Mouse (Mus musculus): ENCODE measurements around the gene Csnk2b. TPM values are rescaled to one million over a fixed set of nuclear protein-coding genes. Genes with fewer than 3 reads are reported as not detected.

Gene Csnk2b
- polyA plus RNA-seq, 1 experiment from 2014 or later, result 246 TPM

DNA sequence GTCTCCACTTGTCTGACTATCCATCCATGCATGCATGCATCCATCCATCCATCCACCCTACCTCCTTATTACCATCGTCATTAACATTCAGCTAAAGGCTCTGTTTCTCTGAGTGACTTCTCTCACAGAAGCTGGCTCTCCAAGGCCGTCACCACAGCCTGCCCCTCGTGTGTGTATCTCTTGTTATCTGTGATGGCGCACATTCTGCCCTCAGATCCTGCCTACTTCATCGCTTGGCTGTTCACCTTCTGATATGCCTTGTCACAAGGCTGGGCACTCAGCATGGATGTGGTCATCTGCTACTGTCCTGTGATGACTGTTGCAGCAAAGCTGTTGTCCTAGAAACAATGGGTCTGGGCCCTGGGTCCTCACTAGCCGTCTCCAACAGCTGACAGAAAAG, 17.1 kb downstream of the Csnk2b start:
- peak; percentile 85 for ATAC-seq (replicated peaks; ENCODE audit: low FRiP score)
- peaks cover 41% of the 10 kb centered on the region for H3K4me1 ChIP-seq (replicated peaks; ENCODE audit: control insufficient read depth, insufficient read depth, low read length)

DNA sequence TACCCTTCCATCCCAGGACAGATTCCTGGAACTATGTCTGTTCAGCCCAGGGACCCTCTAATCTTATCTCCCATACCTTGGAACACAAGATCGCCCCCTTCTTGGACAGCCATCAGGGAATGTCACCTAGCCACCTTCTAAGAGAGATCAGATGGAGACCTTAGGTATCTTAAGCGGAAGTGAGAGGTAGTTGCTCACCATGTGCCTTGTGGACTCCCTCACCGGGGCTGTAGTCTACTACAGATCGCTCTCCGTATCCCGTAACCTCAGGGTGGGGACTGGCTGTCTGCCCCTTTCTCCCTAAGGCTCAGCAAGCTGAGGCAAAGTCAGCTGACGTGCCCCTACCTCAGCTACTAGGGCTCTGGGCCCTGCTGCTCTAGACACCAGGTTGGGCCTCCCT, 17.8 kb downstream of the Csnk2b start:
- Histone ChIP-seq H3K27ac (ENCODE audit: low read depth, low read length) (peak overlapping the region; percentile 73), H3K27me3 (replicated peaks; ENCODE audit: control insufficient read depth, insufficient read depth, low read length) (no peaks in the 10 kb centered on the region), H3K36me3 (ENCODE audit: control insufficient read depth, insufficient read depth, low read length) (peaks cover 34% of the 10 kb centered on the region), H3K4me1 (replicated peaks; ENCODE audit: control insufficient read depth, insufficient read depth, low read length) (peaks cover 41% of the 10 kb centered on the region), H3K4me3 (ENCODE audit: low read depth, low read length) (no peak overlapping the region), H3K9me3 (ENCODE audit: control insufficient read depth, low read length) (no peaks in the 10 kb centered on the region), H3K9ac (ENCODE audit: low read depth, low read length) (peak overlapping the region; percentile 52), H3K4me2 (peak overlapping the region; percentile 27)
- 75% methylated on average over 7 of the region's 7 CpGs for WGBS
- DNase-seq (ENCODE audit: low spot score), result no peak
- ATAC-seq (replicated peaks; ENCODE audit: low FRiP score), result no peak

More for the DNA sequence above, 17.1 kb downstream of the Csnk2b start:
- WGBS, result 44% methylated on average over 6 of the region's 6 CpGs
- no peaks in the 10 kb centered on the region for H3K27me3 ChIP-seq (replicated peaks; ENCODE audit: control insufficient read depth, insufficient read depth, low read length)
- DNase-seq (ENCODE audit: low spot score), result no peak
- peak overlapping the region; percentile 27 for H3K4me2 ChIP-seq
- H3K9me3 ChIP-seq (ENCODE audit: control insufficient read depth, low read length), result no peaks in the 10 kb centered on the region
- H3K27ac ChIP-seq (ENCODE audit: low read depth, low read length), result peak overlapping the region; percentile 73
- peaks cover 30% of the 10 kb centered on the region for H3K36me3 ChIP-seq (ENCODE audit: control insufficient read depth, insufficient read depth, low read length)
- no peak overlapping the region for H3K4me3 ChIP-seq (ENCODE audit: low read depth, low read length)
- H3K9ac ChIP-seq (ENCODE audit: low read depth, low read length), result peak overlapping the region; percentile 52

DNA sequence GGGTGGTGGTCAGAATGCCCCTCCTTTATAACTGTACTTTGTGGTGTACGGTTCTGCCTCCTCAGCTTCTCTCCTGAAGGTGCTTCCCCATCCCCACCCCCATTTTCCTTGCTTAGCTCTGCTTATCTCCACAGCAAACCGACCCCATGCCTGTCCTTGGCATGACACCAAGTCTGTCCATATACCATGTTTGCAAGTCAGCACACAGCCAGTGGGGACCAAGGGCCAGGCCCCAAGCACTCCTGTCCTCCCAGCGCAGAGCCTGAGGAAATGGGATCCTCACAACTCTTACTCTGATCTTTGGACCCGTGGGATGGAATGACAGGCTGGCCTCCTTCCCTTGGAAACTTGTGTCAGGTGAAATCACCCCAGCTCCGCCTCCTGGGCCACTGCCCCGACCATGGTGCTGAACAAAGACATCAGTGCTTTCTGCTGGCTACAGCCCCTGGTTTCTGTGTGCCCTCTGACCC, 18.6 kb downstream of the Csnk2b start:
- H3K27ac ChIP-seq (ENCODE audit: low read depth, low read length), result peak overlapping the region; percentile 73; the same call in 1 of the 2 replicates
- peak overlapping the region; percentile 52 for H3K9ac ChIP-seq (ENCODE audit: low read depth, low read length)
- 59% methylated on average over 6 of the region's 6 CpGs for WGBS
- no peaks in the 10 kb centered on the region for H3K9me3 ChIP-seq (ENCODE audit: control insufficient read depth, low read length)
- ATAC-seq (replicated peaks; ENCODE audit: low FRiP score) (no peak), DNase-seq (ENCODE audit: low spot score) (no peak)
- H3K4me1 ChIP-seq (replicated peaks; ENCODE audit: control insufficient read depth, insufficient read depth, low read length), result peaks cover 41% of the 10 kb centered on the region
- no peak overlapping the region for H3K4me3 ChIP-seq (ENCODE audit: low read depth, low read length)
- no peaks in the 10 kb centered on the region for H3K27me3 ChIP-seq (replicated peaks; ENCODE audit: control insufficient read depth, insufficient read depth, low read length)
- H3K36me3 ChIP-seq (ENCODE audit: control insufficient read depth, insufficient read depth, low read length), result peaks cover 34% of the 10 kb centered on the region
- H3K4me2 ChIP-seq, result no peak overlapping the region

DNA sequence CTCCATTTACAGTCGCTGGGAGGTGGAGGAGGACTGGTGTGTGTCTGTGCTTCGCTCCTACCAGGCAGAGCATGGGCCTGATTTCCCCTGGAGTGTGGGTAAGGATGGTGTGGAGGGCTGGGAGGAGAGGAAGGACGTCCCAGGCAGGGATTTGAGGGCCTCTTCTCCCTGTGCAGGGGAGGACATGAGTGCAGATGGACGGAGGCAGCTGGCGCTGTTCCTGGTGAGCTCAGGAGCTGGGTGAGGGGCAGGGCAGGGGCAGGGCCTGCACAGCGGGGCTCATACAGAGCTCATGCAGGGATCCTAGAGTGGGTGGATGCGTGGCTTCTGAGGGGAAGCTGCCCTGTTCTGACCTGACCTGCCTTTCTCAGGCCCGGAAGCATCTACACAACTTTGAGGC, 19.6 kb downstream of the Csnk2b start:
- Histone ChIP-seq H3K9ac (ENCODE audit: low read depth, low read length) (no peak overlapping the region), H3K36me3 (ENCODE audit: control insufficient read depth, insufficient read depth, low read length) (peaks cover 34% of the 10 kb centered on the region), H3K4me3 (ENCODE audit: low read depth, low read length) (no peak overlapping the region), H3K4me1 (replicated peaks; ENCODE audit: control insufficient read depth, insufficient read depth, low read length) (peaks cover 41% of the 10 kb centered on the region), H3K9me3 (ENCODE audit: control insufficient read depth, low read length) (no peaks in the 10 kb centered on the region), H3K4me2 (no peak overlapping the region), H3K27me3 (replicated peaks; ENCODE audit: control insufficient read depth, insufficient read depth, low read length) (no peaks in the 10 kb centered on the region), H3K27ac (ENCODE audit: low read depth, low read length) (no peak overlapping the region)
- DNase-seq (ENCODE audit: low spot score) (no peak), ATAC-seq (replicated peaks; ENCODE audit: low FRiP score) (no peak)
- WGBS, result 77% methylated on average over 8 of the region's 8 CpGs

DNA sequence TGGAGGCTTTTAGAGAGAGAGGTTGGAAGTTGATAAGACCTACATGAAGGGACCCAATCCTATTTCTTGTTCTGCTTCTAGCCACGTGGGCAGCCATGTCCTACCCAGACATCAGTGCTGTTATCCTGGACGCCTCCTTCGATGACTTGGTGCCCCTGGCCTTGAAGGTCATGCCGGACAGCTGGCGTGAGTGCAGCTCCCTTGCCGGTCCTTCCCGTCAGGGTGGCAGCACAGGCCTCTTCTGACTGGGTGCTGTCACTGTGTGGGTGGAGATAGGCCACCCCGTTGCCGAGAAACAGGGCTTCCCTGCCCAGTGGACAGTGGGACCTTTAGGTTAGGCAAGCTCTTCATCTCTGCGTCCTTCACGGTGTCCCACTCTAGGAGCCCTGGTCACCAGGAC, 20.7 kb downstream of the Csnk2b start:
- no peak overlapping the region for H3K4me2 ChIP-seq
- H3K36me3 ChIP-seq (ENCODE audit: control insufficient read depth, insufficient read depth, low read length), result peaks cover 42% of the 10 kb centered on the region
- peaks cover 39% of the 10 kb centered on the region for H3K4me1 ChIP-seq (replicated peaks; ENCODE audit: control insufficient read depth, insufficient read depth, low read length)
- H3K27me3 ChIP-seq (replicated peaks; ENCODE audit: control insufficient read depth, insufficient read depth, low read length), result no peaks in the 10 kb centered on the region
- ATAC-seq (replicated peaks; ENCODE audit: low FRiP score) (no peak), DNase-seq (ENCODE audit: low spot score) (no peak)
- H3K9me3 ChIP-seq (ENCODE audit: control insufficient read depth, low read length), result no peaks in the 10 kb centered on the region
- no peak overlapping the region for H3K9ac ChIP-seq (ENCODE audit: low read depth, low read length)
- 91% methylated on average over 11 of the region's 11 CpGs for WGBS
- no peak overlapping the region for H3K4me3 ChIP-seq (ENCODE audit: low read depth, low read length)
- H3K27ac ChIP-seq (ENCODE audit: low read depth, low read length), result no peak overlapping the region

DNA sequence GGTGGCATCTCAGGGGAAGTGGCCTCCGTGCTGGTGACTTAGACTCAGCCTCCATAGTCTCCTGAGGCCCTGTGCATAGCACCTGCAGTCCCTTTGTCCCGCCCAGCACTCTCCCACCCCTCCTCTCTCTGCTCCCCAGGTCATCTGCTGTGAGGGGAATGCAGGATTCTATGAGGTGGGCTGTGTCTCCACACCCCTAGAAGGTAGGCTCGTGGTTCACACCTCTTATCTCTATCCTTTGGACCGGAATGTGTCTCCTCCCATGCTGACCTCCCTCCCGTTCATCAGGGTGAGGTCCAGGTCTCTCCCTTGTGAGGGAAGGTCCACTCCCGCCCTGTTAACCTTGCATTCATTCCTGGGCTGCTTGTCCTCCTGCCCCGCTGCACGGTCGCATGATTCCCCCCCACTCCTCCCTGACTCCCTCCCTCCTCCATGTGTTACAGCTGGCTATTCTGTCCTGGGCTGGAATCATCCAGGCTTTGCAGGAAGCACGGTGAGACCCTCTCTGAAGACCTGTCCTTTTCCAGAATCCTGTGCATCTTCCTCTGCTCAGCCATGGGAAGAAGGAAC, 21.6 kb downstream of the Csnk2b start:
- Histone ChIP-seq H3K4me2 (no peak overlapping the region), H3K4me3 (ENCODE audit: low read depth, low read length) (no peak overlapping the region), H3K4me1 (replicated peaks; ENCODE audit: control insufficient read depth, insufficient read depth, low read length) (peaks cover 30% of the 10 kb centered on the region), H3K9ac (ENCODE audit: low read depth, low read length) (no peak overlapping the region), H3K27me3 (replicated peaks; ENCODE audit: control insufficient read depth, insufficient read depth, low read length) (no peaks in the 10 kb centered on the region), H3K9me3 (ENCODE audit: control insufficient read depth, low read length) (no peaks in the 10 kb centered on the region), H3K27ac (ENCODE audit: low read depth, low read length) (no peak overlapping the region), H3K36me3 (ENCODE audit: control insufficient read depth, insufficient read depth, low read length) (peaks cover 44% of the 10 kb centered on the region)
- WGBS, result 72% methylated on average over 10 of the region's 10 CpGs
- ATAC-seq (replicated peaks; ENCODE audit: low FRiP score), result no peak
- no peak for DNase-seq (ENCODE audit: low spot score)

DNA sequence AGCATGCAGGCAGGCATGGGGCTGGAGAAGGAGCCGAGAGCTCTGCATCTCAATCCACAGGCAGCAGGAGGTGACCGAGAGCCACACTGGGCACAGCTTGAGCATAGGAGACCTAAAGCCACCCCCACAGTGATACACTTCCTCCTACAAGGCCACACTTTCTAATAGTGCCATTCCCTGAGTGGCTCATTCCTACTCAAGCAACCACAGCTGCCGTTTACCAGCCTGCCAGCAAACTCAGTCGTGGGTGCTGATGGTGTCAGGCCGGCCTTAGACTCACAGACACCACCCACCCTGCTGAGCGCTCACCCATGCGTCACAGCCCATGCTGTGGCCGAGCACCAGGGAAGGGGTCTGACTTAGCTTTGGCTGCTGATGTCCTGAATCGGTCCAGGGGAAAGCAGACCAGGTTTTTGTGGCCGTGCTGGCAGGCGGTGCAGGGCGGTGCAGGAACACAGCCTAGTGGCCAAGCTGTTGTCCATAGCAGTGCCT, 24.6 kb downstream of the Csnk2b start:
- Histone ChIP-seq H3K9ac (ENCODE audit: low read depth, low read length) (no peak overlapping the region), H3K9me3 (ENCODE audit: control insufficient read depth, low read length) (no peaks in the 10 kb centered on the region), H3K36me3 (ENCODE audit: control insufficient read depth, insufficient read depth, low read length) (peaks cover 39% of the 10 kb centered on the region), H3K4me3 (ENCODE audit: low read depth, low read length) (no peak overlapping the region), H3K27ac (ENCODE audit: low read depth, low read length) (no peak overlapping the region), H3K4me2 (no peak overlapping the region), H3K4me1 (replicated peaks; ENCODE audit: control insufficient read depth, insufficient read depth, low read length) (peaks cover under 1% of the 10 kb centered on the region; the same call in 1 of the 2 replicates), H3K27me3 (replicated peaks; ENCODE audit: control insufficient read depth, insufficient read depth, low read length) (no peaks in the 10 kb centered on the region)
- ATAC-seq (replicated peaks; ENCODE audit: low FRiP score), result no peak
- DNase-seq (ENCODE audit: low spot score), result no peak
- 90% methylated on average over 12 of the region's 12 CpGs for WGBS

DNA sequence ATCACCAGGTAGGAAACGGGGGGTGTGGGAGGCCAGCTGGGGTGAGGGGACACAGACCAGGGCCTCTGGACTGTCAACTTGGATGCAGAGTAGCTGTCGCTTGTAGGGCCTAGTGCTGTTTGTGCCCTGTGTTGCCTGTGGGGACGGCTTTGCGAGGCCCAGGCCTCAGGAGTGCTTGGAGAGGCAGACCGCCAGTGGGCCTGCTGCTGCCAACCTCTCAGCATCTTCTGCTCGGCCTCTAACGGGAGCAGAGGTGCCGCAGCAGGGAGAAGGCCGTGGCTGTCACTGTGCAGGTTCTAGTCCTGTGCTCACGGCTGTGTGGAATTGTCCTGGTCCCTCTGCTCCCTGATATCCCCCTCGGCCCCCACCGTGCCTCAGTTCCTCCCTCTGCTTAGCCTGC, 25.3 kb downstream of the Csnk2b start:
- WGBS, result 89% methylated on average over 12 of the region's 12 CpGs
- Histone ChIP-seq H3K36me3 (ENCODE audit: control insufficient read depth, insufficient read depth, low read length) (peaks cover 36% of the 10 kb centered on the region), H3K9ac (ENCODE audit: low read depth, low read length) (no peak overlapping the region), H3K27ac (ENCODE audit: low read depth, low read length) (no peak overlapping the region), H3K4me2 (no peak overlapping the region), H3K4me3 (ENCODE audit: low read depth, low read length) (no peak overlapping the region), H3K9me3 (ENCODE audit: control insufficient read depth, low read length) (no peaks in the 10 kb centered on the region), H3K4me1 (replicated peaks; ENCODE audit: control insufficient read depth, insufficient read depth, low read length) (no peaks in the 10 kb centered on the region; the same call in 1 of the 2 replicates), H3K27me3 (replicated peaks; ENCODE audit: control insufficient read depth, insufficient read depth, low read length) (no peaks in the 10 kb centered on the region)
- no peak for ATAC-seq (replicated peaks; ENCODE audit: low FRiP score)
- DNase-seq (ENCODE audit: low spot score), result no peak
